Mouse (Mus musculus): ENCODE results near the gene Ccdc83. TPM values are rescaled to one million over a fixed set of nuclear protein-coding genes. Genes with fewer than 3 reads are reported as not detected.

Ccdc83 gene
- total RNA-seq, 1 experiment: 0.31 TPM

GRCm38 (mm10) chr7:90218122-90218521 lies 47.5 kb downstream of the Ccdc83 start:
- TF ChIP-seq ZC3H11A (IDR thresholded peaks at IDR 0.05; ENCODE audit: borderline replicate concordance, low read depth, low read length) (no peak), HCFC1 (IDR thresholded peaks at IDR 0.05; ENCODE audit: borderline replicate concordance, insufficient read depth, low read length) (no peak), MAFK (IDR thresholded peaks at IDR 0.05; ENCODE audit: insufficient read depth, low read depth, low read length) (no peak), CHD2 (IDR thresholded peaks at IDR 0.05; ENCODE audit: low read depth, low read length) (no peak), ZNF384 (IDR thresholded peaks at IDR 0.05; ENCODE audit: low read depth, low read length) (no peak)
- in situ Hi-C loops (cut with MboI; ENCODE audit: low sequenced_read_pairs in 2 of 2, unreplicated experiment in 2 of 2): no loop called here

GRCm38 (mm10) chr7:90216511-90216910 lies 49.1 kb downstream of the Ccdc83 start:
- in situ Hi-C loops (cut with MboI; ENCODE audit: low sequenced_read_pairs in 2 of 2, unreplicated experiment in 2 of 2): no loop called here
- TF ChIP-seq MAFK (IDR thresholded peaks at IDR 0.05; ENCODE audit: insufficient read depth, low read depth, low read length): no peak
- TF ChIP-seq HCFC1 (IDR thresholded peaks at IDR 0.05; ENCODE audit: borderline replicate concordance, insufficient read depth, low read length): no peak
- no peak for TF ChIP-seq CHD2 (IDR thresholded peaks at IDR 0.05; ENCODE audit: low read depth, low read length)
- no peak for TF ChIP-seq ZC3H11A (IDR thresholded peaks at IDR 0.05; ENCODE audit: borderline replicate concordance, low read depth, low read length)
- no peak for TF ChIP-seq ZNF384 (IDR thresholded peaks at IDR 0.05; ENCODE audit: low read depth, low read length)
- Histone ChIP-seq H3K4me3 (ENCODE audit: insufficient read depth in 1 of 2, low read depth in 1 of 2, low read length in 2 of 2, poor library complexity in 1 of 2, severe bottlenecking in 1 of 2) (no peak overlapping the region), H3K9me3 (ENCODE audit: control insufficient read depth, insufficient read depth, low read depth, low read length) (no peaks in the 10 kb centered on the region), H3K4me1 (ENCODE audit: control insufficient read depth in 2 of 2, insufficient read depth in 2 of 2, low read length in 2 of 2, poor library complexity in 1 of 2) (no peaks in the 10 kb centered on the region), H3K36me3 (ENCODE audit: control insufficient read depth, insufficient read depth, low read length, poor library complexity, severe bottlenecking) (no peaks in the 10 kb centered on the region), H3K27ac (ENCODE audit: insufficient read depth, low read depth, low read length, poor library complexity, severe bottlenecking) (no peak overlapping the region), H3K9ac (ENCODE audit: insufficient read depth, low read depth, low read length, poor library complexity, severe bottlenecking) (no peak overlapping the region)
- no peak for DNase-seq (ENCODE audit: low read depth, low spot score)

More at GRCm38 (mm10) chr7:90218122-90218521, 47.5 kb downstream of the Ccdc83 start:
- no peak for DNase-seq (ENCODE audit: low read depth, low spot score)
- no peaks in the 10 kb centered on the region for H3K4me1 ChIP-seq (ENCODE audit: control insufficient read depth in 2 of 2, insufficient read depth in 2 of 2, low read length in 2 of 2, poor library complexity in 1 of 2)
- H3K36me3 ChIP-seq (ENCODE audit: control insufficient read depth, insufficient read depth, low read length, poor library complexity, severe bottlenecking): no peaks in the 10 kb centered on the region
- no peak overlapping the region for H3K9ac ChIP-seq (ENCODE audit: insufficient read depth, low read depth, low read length, poor library complexity, severe bottlenecking)
- no peak overlapping the region for H3K4me3 ChIP-seq (ENCODE audit: insufficient read depth in 1 of 2, low read depth in 1 of 2, low read length in 2 of 2, poor library complexity in 1 of 2, severe bottlenecking in 1 of 2)
- H3K9me3 ChIP-seq (ENCODE audit: control insufficient read depth, insufficient read depth, low read depth, low read length): no peaks in the 10 kb centered on the region
- no peak overlapping the region for H3K27ac ChIP-seq (ENCODE audit: insufficient read depth, low read depth, low read length, poor library complexity, severe bottlenecking)

GRCm38 (mm10) chr7:90210947-90211346 lies 54.6 kb downstream of the Ccdc83 start:
- H3K36me3 ChIP-seq (ENCODE audit: control insufficient read depth, insufficient read depth, low read length, poor library complexity, severe bottlenecking): peaks cover 4% of the 10 kb centered on the region
- H3K9me3 ChIP-seq (ENCODE audit: control insufficient read depth, insufficient read depth, low read depth, low read length): no peaks in the 10 kb centered on the region
- no peak for TF ChIP-seq ZC3H11A (IDR thresholded peaks at IDR 0.05; ENCODE audit: borderline replicate concordance, low read depth, low read length)
- DNase-seq (ENCODE audit: low read depth, low spot score): no peak
- H3K9ac ChIP-seq (ENCODE audit: insufficient read depth, low read depth, low read length, poor library complexity, severe bottlenecking): no peak overlapping the region
- no peak overlapping the region for H3K4me3 ChIP-seq (ENCODE audit: insufficient read depth in 1 of 2, low read depth in 1 of 2, low read length in 2 of 2, poor library complexity in 1 of 2, severe bottlenecking in 1 of 2)
- no peaks in the 10 kb centered on the region for H3K4me1 ChIP-seq (ENCODE audit: control insufficient read depth in 2 of 2, insufficient read depth in 2 of 2, low read length in 2 of 2, poor library complexity in 1 of 2)
- H3K27ac ChIP-seq (ENCODE audit: insufficient read depth, low read depth, low read length, poor library complexity, severe bottlenecking): no peak overlapping the region
- in situ Hi-C loops (cut with MboI; ENCODE audit: low sequenced_read_pairs in 2 of 2, unreplicated experiment in 2 of 2): no loop called here

- no peak overlapping the region for H3K4me3 ChIP-seq (ENCODE audit: insufficient read depth in 1 of 2, low read depth in 1 of 2, low read length in 2 of 2, poor library complexity in 1 of 2, severe bottlenecking in 1 of 2)
- H3K36me3 ChIP-seq (ENCODE audit: control insufficient read depth, insufficient read depth, low read length, poor library complexity, severe bottlenecking): peaks cover 4% of the 10 kb centered on the region
- no peak overlapping the region for H3K9ac ChIP-seq (ENCODE audit: insufficient read depth, low read depth, low read length, poor library complexity, severe bottlenecking)
- H3K27ac ChIP-seq (ENCODE audit: insufficient read depth, low read depth, low read length, poor library complexity, severe bottlenecking): no peak overlapping the region
- no peaks in the 10 kb centered on the region for H3K4me1 ChIP-seq (ENCODE audit: control insufficient read depth in 2 of 2, insufficient read depth in 2 of 2, low read length in 2 of 2, poor library complexity in 1 of 2)
- in situ Hi-C loops (cut with MboI; ENCODE audit: low sequenced_read_pairs in 2 of 2, unreplicated experiment in 2 of 2): no loop called here
- TF ChIP-seq MAFK (IDR thresholded peaks at IDR 0.05; ENCODE audit: insufficient read depth, low read depth, low read length) (no peak), ZC3H11A (IDR thresholded peaks at IDR 0.05; ENCODE audit: borderline replicate concordance, low read depth, low read length) (no peak), HCFC1 (IDR thresholded peaks at IDR 0.05; ENCODE audit: borderline replicate concordance, insufficient read depth, low read length) (no peak), CHD2 (IDR thresholded peaks at IDR 0.05; ENCODE audit: low read depth, low read length) (no peak), ZNF384 (IDR thresholded peaks at IDR 0.05; ENCODE audit: low read depth, low read length) (no peak)
- no peaks in the 10 kb centered on the region for H3K9me3 ChIP-seq (ENCODE audit: control insufficient read depth, insufficient read depth, low read depth, low read length)
- no peak for DNase-seq (ENCODE audit: low read depth, low spot score)
Measured at GRCm38 (mm10) chr7:90210116-90210515, 55.5 kb downstream of the Ccdc83 start.

GRCm38 (mm10) chr7:90203914-90204313 lies 61.7 kb downstream of the Ccdc83 start:
- in situ Hi-C loops (cut with MboI; ENCODE audit: low sequenced_read_pairs in 2 of 2, unreplicated experiment in 2 of 2): no loop called here
- Histone ChIP-seq H3K4me3 (ENCODE audit: insufficient read depth in 1 of 2, low read depth in 1 of 2, low read length in 2 of 2, poor library complexity in 1 of 2, severe bottlenecking in 1 of 2) (no peak overlapping the region), H3K9ac (ENCODE audit: insufficient read depth, low read depth, low read length, poor library complexity, severe bottlenecking) (no peak overlapping the region), H3K9me3 (ENCODE audit: control insufficient read depth, insufficient read depth, low read depth, low read length) (no peaks in the 10 kb centered on the region), H3K36me3 (ENCODE audit: control insufficient read depth, insufficient read depth, low read length, poor library complexity, severe bottlenecking) (peaks cover 12% of the 10 kb centered on the region), H3K4me1 (ENCODE audit: control insufficient read depth in 2 of 2, insufficient read depth in 2 of 2, low read length in 2 of 2, poor library complexity in 1 of 2) (no peaks in the 10 kb centered on the region), H3K27ac (ENCODE audit: insufficient read depth, low read depth, low read length, poor library complexity, severe bottlenecking) (no peak overlapping the region)
- no peak for DNase-seq (ENCODE audit: low read depth, low spot score)
- TF ChIP-seq CHD2 (IDR thresholded peaks at IDR 0.05; ENCODE audit: low read depth, low read length): no peak
- TF ChIP-seq ZNF384 (IDR thresholded peaks at IDR 0.05; ENCODE audit: low read depth, low read length): no peak
- no peak for TF ChIP-seq MAFK (IDR thresholded peaks at IDR 0.05; ENCODE audit: insufficient read depth, low read depth, low read length)
- no peak for TF ChIP-seq HCFC1 (IDR thresholded peaks at IDR 0.05; ENCODE audit: borderline replicate concordance, insufficient read depth, low read length)

All from ES-E14 (cell line).